Mouse (Mus musculus) midbrain, embryonic 12.5 days (tissue): ENCODE data around the gene Sema3c. TPM values are rescaled to one million over a fixed set of nuclear protein-coding genes. Genes with fewer than 3 reads are reported as not detected.
"Not testable (repeated sequence)": the region's sequence is repeated elsewhere in the genome, so short reads cannot be mapped to it uniquely, and the experiment has no call there.

ENCODE experiments used
- ATAC-seq: fragments of 200-750 bp; cut with Nextera tagmentation; 2 replicates; pipeline ENCODE4 v1.8.0; 2017; ENCODE audit warnings: low read depth, moderate TSS enrichment, moderate library complexity; ENCODE audit not compliant: low FRiP score
- H3K27ac ChIP-seq: fragments of 300-500 bp; sonication (generic); replicated peaks from 2 replicates; pipeline ENCODE4 v1.5.1; 2016; ENCODE audit warnings: mild to moderate bottlenecking
- H3K27me3 ChIP-seq: fragments of 300-500 bp; sonication (generic); 2 replicates; pipeline ENCODE4 v1.6.1; 2016; ENCODE audit warnings: mild to moderate bottlenecking
- H3K36me3 ChIP-seq: fragments of 300-500 bp; sonication (generic); 2 replicates; pipeline ENCODE4 v1.6.1; 2016
- H3K4me1 ChIP-seq: fragments of 300-500 bp; sonication (generic); 2 replicates; pipeline ENCODE4 v1.6.1; 2016
- H3K4me2 ChIP-seq: fragments of 300-500 bp; sonication (generic); replicated peaks from 2 replicates; pipeline ENCODE4 v1.6.1; 2016; ENCODE audit warnings: mild to moderate bottlenecking, moderate library complexity
- H3K4me3 ChIP-seq: fragments of 300-500 bp; sonication (generic); 2 replicates; pipeline ENCODE4 v1.5.1; 2016; ENCODE audit warnings: mild to moderate bottlenecking
- H3K9ac ChIP-seq: fragments of 300-500 bp; sonication (generic); replicated peaks from 2 replicates; pipeline ENCODE4 v1.6.1; 2016; ENCODE audit warnings: mild to moderate bottlenecking, moderate library complexity
- H3K9me3 ChIP-seq: fragments of 300-500 bp; sonication (generic); 2 replicates; pipeline ENCODE4 v1.6.1; 2016; ENCODE audit warnings: mild to moderate bottlenecking
- WGBS: fragments of 180-500 bp; shearing (Covaris S2); methylation state at CpG from one replicate; pipeline ENCODE4 v1.1.7; 2016; 5-methylcytosine and 5-hydroxymethylcytosine counted together
- polyA plus RNA-seq: library from polyadenylated mRNA; unstranded; fragments of >200 nt; fragmentation: Nextera tagmentation; extraction: Ambion mirVana; gene quantifications from 2 replicates; pipeline ENCODE4 v1.2.1, GENCODE M21; 2016

The Sema3c gene
- 17.1 and 20.1 TPM in 2 replicates for polyA plus RNA-seq

GRCm38 (mm10) chr5:17573694-17574380, at the start of gene Sema3c:
Sema3c (plus strand) TSS chr5:17574281.
- Histone ChIP-seq H3K27me3 (no peaks in the 10 kb centered on the region), H3K4me3 (peak within 1 kb of the TSS; percentile 69), H3K9me3 (no peaks in the 10 kb centered on the region), H3K27ac (peak within 1 kb of the TSS; percentile 66; the same call in 1 of the 2 replicates), H3K9ac (peak within 1 kb of the TSS; percentile 58), H3K4me1 (no peaks in the 10 kb centered on the region), H3K36me3 (no peaks in the 10 kb centered on the region), H3K4me2 (peak within 1 kb of the TSS; percentile 74)
- 1% methylated on average over 16 of the region's 16 CpGs for WGBS
- ATAC-seq: peak; percentile 47; the same call in 1 of the 2 replicates

- H3K9ac ChIP-seq, H3K9me3 ChIP-seq, H3K27me3 ChIP-seq, ATAC-seq, H3K36me3 ChIP-seq, H3K4me2 ChIP-seq, H3K4me1 ChIP-seq, H3K27ac ChIP-seq, H3K4me3 ChIP-seq: not testable (repeated sequence)
- 90% methylated on average over 2 of the region's 2 CpGs for WGBS
Measured at GRCm38 (mm10) chr5:17531165-17531564, 42.9 kb upstream of the Sema3c start.

DNA sequence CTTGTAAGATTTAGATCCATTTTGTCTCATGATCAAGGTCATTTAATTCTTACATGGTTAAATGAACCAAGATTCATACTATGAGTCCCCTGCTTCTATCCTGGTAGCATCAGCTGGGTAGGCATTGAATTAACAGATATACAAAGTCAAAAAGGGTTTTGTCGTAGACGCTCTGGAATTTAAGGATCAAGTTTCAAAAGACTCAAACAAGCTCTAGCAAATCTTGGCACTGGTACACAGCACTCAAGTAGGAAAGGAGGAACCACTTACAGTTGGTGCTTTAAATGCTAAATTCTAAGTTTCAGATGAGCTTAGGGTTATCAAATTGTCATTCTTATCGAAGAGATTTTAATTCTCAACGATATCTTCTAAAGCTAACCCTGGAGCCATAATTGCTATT, 30.9 kb upstream of the Sema3c start:
- no peak overlapping the region for H3K4me3 ChIP-seq
- WGBS: 75% methylated on average over 4 of the region's 4 CpGs
- H3K27ac ChIP-seq: no peak overlapping the region
- ATAC-seq: no peak
- no peak overlapping the region for H3K9ac ChIP-seq
- H3K4me1 ChIP-seq: no peaks in the 10 kb centered on the region
- H3K9me3 ChIP-seq: no peaks in the 10 kb centered on the region
- no peak overlapping the region for H3K4me2 ChIP-seq
- no peaks in the 10 kb centered on the region for H3K36me3 ChIP-seq
- no peaks in the 10 kb centered on the region for H3K27me3 ChIP-seq

DNA sequence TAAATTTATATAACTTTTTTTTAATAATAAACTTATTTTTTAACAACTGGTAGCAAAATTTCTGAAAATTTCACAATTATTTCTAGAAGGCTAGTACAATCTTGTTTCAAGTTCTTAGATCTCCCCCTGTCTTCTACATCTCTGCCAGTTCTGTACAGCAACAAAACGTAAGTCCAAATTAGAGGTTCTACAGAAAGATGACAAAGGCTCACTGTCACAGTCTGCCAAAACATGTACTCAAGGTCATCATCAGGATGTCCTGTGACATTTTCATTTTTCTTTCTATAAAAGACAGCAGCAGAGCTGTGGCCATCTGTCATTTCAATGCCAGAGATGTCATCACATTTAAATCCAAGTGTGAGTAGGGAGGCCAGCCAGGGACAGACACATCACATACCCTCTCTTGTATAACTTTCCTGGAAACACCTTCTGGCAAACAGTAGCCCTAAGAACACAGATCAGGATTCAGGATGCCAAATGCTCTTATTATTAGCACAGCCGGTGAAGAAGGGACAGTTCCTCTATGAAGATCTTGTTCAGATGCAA, 29.1 kb upstream of the Sema3c start:
- H3K9ac ChIP-seq: no peak overlapping the region
- H3K36me3 ChIP-seq: no peaks in the 10 kb centered on the region
- WGBS: 87% methylated on average over 2 of the region's 2 CpGs
- H3K27ac ChIP-seq: no peak overlapping the region
- H3K9me3 ChIP-seq: no peaks in the 10 kb centered on the region
- no peak overlapping the region for H3K4me2 ChIP-seq
- ATAC-seq: no peak
- H3K27me3 ChIP-seq: no peaks in the 10 kb centered on the region
- H3K4me3 ChIP-seq: no peak overlapping the region
- H3K4me1 ChIP-seq: no peaks in the 10 kb centered on the region

- WGBS: 76% methylated on average over 3 of the region's 3 CpGs
- H3K4me3 ChIP-seq: no peak overlapping the region
Measured at GRCm38 (mm10) chr5:17551693-17552092, 22.4 kb upstream of the Sema3c start.

GRCm38 (mm10) chr5:17556073-17556473, 18.0 kb upstream of the Sema3c start:
- WGBS: 55% methylated on average over 7 of the region's 7 CpGs
- H3K27me3 ChIP-seq: no peaks in the 10 kb centered on the region
- ATAC-seq: peak; percentile 77; the same call in 1 of the 2 replicates
- no peak overlapping the region for H3K4me2 ChIP-seq
- no peak overlapping the region for H3K27ac ChIP-seq
- H3K9me3 ChIP-seq: no peaks in the 10 kb centered on the region
- no peaks in the 10 kb centered on the region for H3K36me3 ChIP-seq
- no peaks in the 10 kb centered on the region for H3K4me1 ChIP-seq
- H3K4me3 ChIP-seq: no peak overlapping the region
- no peak overlapping the region for H3K9ac ChIP-seq

More at GRCm38 (mm10) chr5:17551693-17552092, 22.4 kb upstream of the Sema3c start:
- ATAC-seq: no peak
- Histone ChIP-seq H3K9me3 (no peaks in the 10 kb centered on the region), H3K27ac (no peak overlapping the region), H3K27me3 (no peaks in the 10 kb centered on the region), H3K4me2 (no peak overlapping the region), H3K9ac (no peak overlapping the region), H3K36me3 (no peaks in the 10 kb centered on the region), H3K4me1 (no peaks in the 10 kb centered on the region)

DNA sequence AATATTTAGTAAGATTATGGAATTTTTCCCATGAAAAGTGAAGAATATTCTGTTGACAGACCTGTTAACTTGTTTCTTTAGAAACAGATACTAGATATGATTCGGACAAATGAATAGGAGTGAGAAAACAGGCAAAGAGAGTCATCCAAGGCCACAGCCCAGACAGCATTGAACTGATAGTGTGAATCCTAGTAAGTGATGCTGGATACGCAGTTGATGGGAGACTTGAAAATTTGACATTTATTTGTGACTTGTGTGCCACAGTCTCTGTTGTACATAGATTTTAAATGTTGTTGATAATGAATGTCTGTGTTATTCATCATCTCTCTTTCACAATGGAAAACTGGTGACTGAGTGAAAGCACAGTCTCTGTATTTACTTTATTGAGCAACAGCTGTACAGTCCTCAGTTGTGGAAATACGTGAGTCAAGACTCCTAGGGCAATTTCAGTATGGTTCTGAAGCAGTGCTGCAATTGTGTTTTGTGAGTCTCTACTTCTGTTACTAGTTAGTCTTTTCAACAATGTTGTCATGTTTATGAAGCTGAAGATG, 17.3 kb upstream of the Sema3c start:
- 88% methylated on average over 3 of the region's 3 CpGs for WGBS
- Histone ChIP-seq H3K4me3 (no peak overlapping the region), H3K9me3 (no peaks in the 10 kb centered on the region), H3K36me3 (no peaks in the 10 kb centered on the region), H3K4me2 (no peak overlapping the region), H3K27me3 (no peaks in the 10 kb centered on the region), H3K9ac (no peak overlapping the region), H3K4me1 (no peaks in the 10 kb centered on the region), H3K27ac (no peak overlapping the region)
- ATAC-seq: no peak

- no peak for ATAC-seq
- H3K27ac ChIP-seq: no peak overlapping the region
- no peaks in the 10 kb centered on the region for H3K4me1 ChIP-seq
- no peak overlapping the region for H3K9ac ChIP-seq
- H3K36me3 ChIP-seq: no peaks in the 10 kb centered on the region
- no peaks in the 10 kb centered on the region for H3K27me3 ChIP-seq
- H3K9me3 ChIP-seq: no peaks in the 10 kb centered on the region
- WGBS: 87% methylated on average over 6 of the region's 6 CpGs
- H3K4me2 ChIP-seq: no peak overlapping the region
- H3K4me3 ChIP-seq: no peak overlapping the region
Measured at GRCm38 (mm10) chr5:17571571-17571970, 2.5 kb upstream of the Sema3c start.

DNA sequence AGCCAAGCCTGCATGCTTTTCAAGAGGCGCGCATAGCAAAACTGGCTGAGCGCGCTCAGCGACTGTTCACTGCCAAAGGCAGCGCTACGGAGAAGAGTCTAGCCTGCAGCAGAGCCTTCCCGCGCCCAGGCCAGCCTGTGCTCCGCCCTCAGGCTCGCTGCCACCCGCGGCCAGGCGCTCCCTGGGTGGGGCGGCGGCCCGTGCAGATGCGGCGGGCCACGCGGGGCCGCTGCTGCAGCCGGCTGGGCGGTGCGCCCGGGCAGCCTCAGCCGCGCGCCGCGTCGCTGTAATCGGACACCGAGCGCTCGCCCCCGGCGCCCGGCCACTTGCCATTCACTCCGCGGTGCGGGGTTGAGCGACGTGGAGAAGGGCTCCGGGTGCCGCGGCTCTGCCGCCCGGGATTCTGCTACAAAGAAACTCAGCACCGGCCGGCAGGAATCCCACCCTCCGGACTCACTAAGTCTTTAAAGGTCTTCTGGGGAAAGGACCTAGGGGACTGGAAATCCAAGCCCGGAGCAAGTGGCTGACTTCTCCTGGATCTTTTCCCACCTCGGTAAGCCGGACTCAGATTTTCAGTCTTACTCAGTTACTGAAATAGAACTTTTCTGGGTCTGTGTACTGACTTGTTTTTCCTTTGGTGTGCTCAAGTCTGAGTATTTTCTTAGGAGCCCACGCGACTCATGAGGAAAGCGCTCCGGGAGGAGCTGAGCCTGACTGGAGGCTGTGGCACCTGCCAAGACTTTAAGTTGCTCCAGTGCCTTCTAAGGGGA, 517 bp downstream of the Sema3c start:
- no peaks in the 10 kb centered on the region for H3K36me3 ChIP-seq
- H3K27me3 ChIP-seq: no peaks in the 10 kb centered on the region
- peak; percentile 96 for ATAC-seq
- peak overlapping the region; percentile 74 for H3K4me2 ChIP-seq
- H3K4me3 ChIP-seq: peak overlapping the region; percentile 69
- peak overlapping the region; percentile 66; the same call in 1 of the 2 replicates for H3K27ac ChIP-seq
- under 1% methylated on average over 57 of the region's 59 CpGs for WGBS
- H3K9me3 ChIP-seq: no peaks in the 10 kb centered on the region
- no peaks in the 10 kb centered on the region for H3K4me1 ChIP-seq
- H3K9ac ChIP-seq: peak overlapping the region; percentile 58

DNA sequence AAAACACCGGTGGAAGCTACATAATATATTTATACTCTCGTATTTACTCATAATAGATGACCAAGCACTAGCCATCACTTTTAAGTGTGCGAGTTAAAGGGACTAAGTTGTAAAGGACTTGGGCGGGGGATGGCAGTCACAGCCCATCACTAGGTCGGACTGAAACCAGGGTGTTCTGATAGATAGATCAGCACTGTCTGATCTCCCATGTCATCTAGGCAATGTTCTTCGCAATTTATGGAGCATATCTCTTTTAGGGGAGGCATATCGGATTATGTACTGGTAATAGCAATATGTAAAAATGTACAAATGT, 1.1 kb downstream of the Sema3c start:
- Histone ChIP-seq H3K27me3 (no peaks in the 10 kb centered on the region), H3K4me2 (peak overlapping the region; percentile 74), H3K9ac (peak overlapping the region; percentile 58; the same call in 1 of the 2 replicates), H3K9me3 (no peaks in the 10 kb centered on the region), H3K36me3 (no peaks in the 10 kb centered on the region), H3K4me1 (no peaks in the 10 kb centered on the region), H3K27ac (no peak overlapping the region), H3K4me3 (peak overlapping the region; percentile 69)
- no peak for ATAC-seq
- WGBS: 21% methylated on average over 7 of the region's 7 CpGs

- Histone ChIP-seq H3K9ac (no peak overlapping the region), H3K9me3 (no peaks in the 10 kb centered on the region), H3K27ac (no peak overlapping the region), H3K4me2 (0 out of 2 replicates have a peak overlapping the region, but pooled peaks have one; percentile 4), H3K4me3 (no peak overlapping the region), H3K4me1 (no peaks in the 10 kb centered on the region), H3K36me3 (no peaks in the 10 kb centered on the region), H3K27me3 (no peaks in the 10 kb centered on the region)
- WGBS: 62% methylated on average over 2 of the region's 2 CpGs
- ATAC-seq: no peak
Measured at GRCm38 (mm10) chr5:17576069-17576468, 2.0 kb downstream of the Sema3c start.

GRCm38 (mm10) chr5:17582047-17582515, 8.0 kb downstream of the Sema3c start:
- peak; percentile 58; the same call in 1 of the 2 replicates for ATAC-seq
- H3K27me3 ChIP-seq: no peaks in the 10 kb centered on the region
- no peaks in the 10 kb centered on the region for H3K9me3 ChIP-seq
- no peak overlapping the region for H3K9ac ChIP-seq
- H3K4me2 ChIP-seq: no peak overlapping the region
- no peak overlapping the region for H3K27ac ChIP-seq
- H3K36me3 ChIP-seq: no peaks in the 10 kb centered on the region
- H3K4me1 ChIP-seq: 0 out of 2 replicates have a peak, but pooled peaks cover 3% of the 10 kb centered on the region
- 28% methylated on average over 2 of the region's 2 CpGs for WGBS
- H3K4me3 ChIP-seq: no peak overlapping the region
